Mouse (Mus musculus): ENCODE measurements around the gene Mepe. TPM values are rescaled to one million over a fixed set of nuclear protein-coding genes. Genes with fewer than 3 reads are reported as not detected.
A peak's percentile ranks its signal among the peaks of the same experiment; 100 is the strongest.

The Mepe gene
- polyA plus RNA-seq, 1 experiment from 2014 or later = not detected

DNA sequence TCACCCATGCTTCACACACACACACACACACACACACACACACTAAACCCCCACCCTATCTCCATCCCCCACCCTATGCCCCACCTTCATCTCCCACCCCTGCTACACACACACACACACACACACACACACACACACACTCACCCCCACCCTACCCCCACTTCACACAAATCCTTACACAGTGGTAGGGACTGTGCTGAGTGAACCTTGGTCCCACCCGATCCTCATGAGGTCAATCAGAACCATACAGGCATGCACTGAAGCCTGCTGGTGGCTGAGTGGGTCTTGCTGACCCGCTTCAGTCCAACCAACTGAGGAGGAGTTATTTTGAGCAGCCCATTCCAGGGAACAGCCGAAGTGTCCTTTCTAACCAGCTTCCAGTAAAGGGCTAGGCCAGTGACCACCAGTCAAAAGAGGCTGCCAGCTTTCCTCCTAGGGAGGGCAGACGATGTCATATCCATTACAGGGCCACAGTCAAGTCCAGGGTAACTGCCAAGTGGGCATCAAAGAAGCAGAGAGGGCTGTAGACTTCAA lies 3.3 kb downstream of the Mepe start:
- 0 out of 2 replicates have a peak, but pooled peaks have one; percentile 25 for ATAC-seq (replicated peaks; ENCODE audit: low FRiP score, low read depth)
- no peaks in the 10 kb centered on the region for H3K9me3 ChIP-seq (replicated peaks; ENCODE audit: low read length)
- whole genome bisulfite sequencing = 78% methylated on average over 4 of the region's 4 CpGs

DNA sequence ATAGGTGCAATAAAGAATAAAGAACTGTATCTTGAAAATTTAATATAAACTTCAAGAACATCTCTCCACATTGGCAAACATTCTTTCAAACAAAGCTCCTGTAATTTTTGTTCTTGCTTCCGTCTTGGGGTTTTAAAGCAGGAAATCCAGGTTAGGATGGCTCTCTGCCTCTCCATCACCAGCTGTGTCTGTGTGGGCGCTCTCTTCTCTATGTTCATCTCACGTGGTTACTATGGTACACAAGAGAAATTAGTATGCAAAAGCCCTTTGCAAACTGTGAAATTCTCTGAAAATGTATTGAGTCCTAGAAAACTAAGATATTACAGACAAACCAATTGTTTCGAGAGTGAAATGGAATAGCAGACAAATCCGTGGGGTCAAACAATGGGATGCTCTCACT lies 4.3 kb downstream of the Mepe start:
- DNase-seq (ENCODE audit: low spot score) = no peak
- ATAC-seq (replicated peaks; ENCODE audit: low FRiP score, low read depth) = no peak
- WGBS = 84% methylated on average over 5 of the region's 5 CpGs
- Histone ChIP-seq H3K4me2 (ENCODE audit: low read length) (no peak overlapping the region), H3K9me3 (replicated peaks; ENCODE audit: low read length) (no peaks in the 10 kb centered on the region), H3K27ac (no peak overlapping the region), H3K27me3 (ENCODE audit: insufficient read depth, low read length) (no peaks in the 10 kb centered on the region), H3K9ac (ENCODE audit: low read depth, low read length) (no peak overlapping the region), H3K4me3 (replicated peaks; ENCODE audit: low read depth, low read length) (no peak overlapping the region), H3K4me1 (replicated peaks; ENCODE audit: insufficient read depth, low read length) (no peaks in the 10 kb centered on the region), H3K36me3 (ENCODE audit: insufficient read depth, low read length) (no peaks in the 10 kb centered on the region)
- no peak for TF ChIP-seq CTCF (IDR thresholded peaks at IDR 0.05; ENCODE audit: low read depth)

More for the DNA sequence above, 3.3 kb downstream of the Mepe start:
- no peak overlapping the region for H3K9ac ChIP-seq (ENCODE audit: low read depth, low read length)
- no peak for TF ChIP-seq CTCF (IDR thresholded peaks at IDR 0.05; ENCODE audit: low read depth)
- H3K4me1 ChIP-seq (replicated peaks; ENCODE audit: insufficient read depth, low read length) = no peaks in the 10 kb centered on the region
- H3K27me3 ChIP-seq (ENCODE audit: insufficient read depth, low read length) = no peaks in the 10 kb centered on the region
- H3K27ac ChIP-seq = no peak overlapping the region
- DNase-seq (ENCODE audit: low spot score) = no peak
- no peak overlapping the region for H3K4me3 ChIP-seq (replicated peaks; ENCODE audit: low read depth, low read length)
- no peaks in the 10 kb centered on the region for H3K36me3 ChIP-seq (ENCODE audit: insufficient read depth, low read length)
- no peak overlapping the region for H3K4me2 ChIP-seq (ENCODE audit: low read length)

DNA sequence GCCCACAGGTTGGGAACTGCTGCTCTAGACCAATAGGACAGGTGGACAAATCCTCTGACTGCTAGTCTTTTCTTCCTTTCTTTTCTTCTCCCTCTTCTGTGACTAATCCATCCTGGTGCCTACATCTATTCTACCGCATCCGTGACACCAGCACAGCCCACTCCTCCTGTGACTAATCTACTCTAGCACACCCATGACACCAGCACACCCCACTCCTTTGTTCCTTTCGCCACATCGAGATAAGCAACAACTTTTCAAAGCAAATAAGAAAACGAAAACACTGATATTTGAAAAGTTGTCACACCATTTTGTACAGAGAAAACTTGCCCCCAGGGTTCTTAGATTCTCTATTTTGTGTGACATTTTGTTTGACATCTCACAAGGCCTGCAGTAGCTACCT lies 5.0 kb downstream of the Mepe start:
- Histone ChIP-seq H3K9me3 (replicated peaks; ENCODE audit: low read length) (no peaks in the 10 kb centered on the region), H3K4me2 (ENCODE audit: low read length) (no peak overlapping the region), H3K27me3 (ENCODE audit: insufficient read depth, low read length) (no peaks in the 10 kb centered on the region), H3K4me1 (replicated peaks; ENCODE audit: insufficient read depth, low read length) (no peaks in the 10 kb centered on the region), H3K36me3 (ENCODE audit: insufficient read depth, low read length) (no peaks in the 10 kb centered on the region), H3K27ac (no peak overlapping the region), H3K4me3 (replicated peaks; ENCODE audit: low read depth, low read length) (no peak overlapping the region), H3K9ac (ENCODE audit: low read depth, low read length) (no peak overlapping the region)
- WGBS = 88% methylated on average over 5 of the region's 5 CpGs
- no peak for DNase-seq (ENCODE audit: low spot score)
- ATAC-seq (replicated peaks; ENCODE audit: low FRiP score, low read depth) = no peak
- TF ChIP-seq CTCF (IDR thresholded peaks at IDR 0.05; ENCODE audit: low read depth) = no peak

DNA sequence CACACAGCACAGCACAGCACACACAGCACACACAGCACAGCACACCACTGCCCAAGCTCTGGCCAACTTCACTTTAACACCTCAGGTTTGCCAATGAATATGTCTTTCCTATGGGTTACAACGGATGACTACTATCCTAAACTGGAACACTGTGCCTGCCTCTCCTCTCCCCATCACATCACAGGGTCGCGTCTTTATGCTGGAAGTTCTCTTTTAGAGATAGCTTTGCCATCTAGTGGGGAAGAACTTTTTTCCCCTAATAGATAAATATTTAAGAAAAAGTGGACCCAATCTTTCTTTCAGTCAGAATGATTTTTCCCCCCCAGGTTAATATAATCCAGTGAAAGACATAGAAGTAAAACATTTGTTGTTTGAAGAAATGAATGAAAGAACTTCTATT lies 7.2 kb downstream of the Mepe start:
- Histone ChIP-seq H3K4me1 (replicated peaks; ENCODE audit: insufficient read depth, low read length) (no peaks in the 10 kb centered on the region), H3K4me3 (replicated peaks; ENCODE audit: low read depth, low read length) (no peak overlapping the region), H3K36me3 (ENCODE audit: insufficient read depth, low read length) (no peaks in the 10 kb centered on the region), H3K4me2 (ENCODE audit: low read length) (no peak overlapping the region), H3K27ac (no peak overlapping the region), H3K9me3 (replicated peaks; ENCODE audit: low read length) (no peaks in the 10 kb centered on the region), H3K9ac (ENCODE audit: low read depth, low read length) (no peak overlapping the region), H3K27me3 (ENCODE audit: insufficient read depth, low read length) (no peaks in the 10 kb centered on the region)
- WGBS = 51% methylated on average over 3 of the region's 3 CpGs
- ATAC-seq (replicated peaks; ENCODE audit: low FRiP score, low read depth) = no peak
- TF ChIP-seq CTCF (IDR thresholded peaks at IDR 0.05; ENCODE audit: low read depth) = peak; percentile 11; the same call in 1 of the 2 replicates
- no peak for DNase-seq (ENCODE audit: low spot score)

DNA sequence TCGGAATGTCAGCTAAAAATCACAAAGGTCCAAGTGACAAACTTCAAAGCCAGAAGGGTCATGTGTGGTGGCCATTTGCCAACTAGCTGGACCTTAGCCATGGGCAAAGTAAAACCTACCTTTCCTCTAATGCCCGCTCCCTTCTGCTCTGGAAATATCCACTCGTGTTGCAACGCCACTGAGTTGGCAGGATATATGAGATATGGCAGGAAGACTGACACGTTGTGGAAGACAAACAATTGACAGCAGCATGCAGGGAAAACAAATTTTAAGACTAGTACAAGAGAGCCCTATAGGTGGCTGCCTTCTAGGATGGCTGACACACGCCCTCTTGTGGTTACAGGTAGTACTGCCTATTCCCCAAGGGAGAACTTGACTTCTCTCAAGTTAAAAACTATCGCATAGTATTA lies 8.1 kb downstream of the Mepe start:
- no peak overlapping the region for H3K4me2 ChIP-seq (ENCODE audit: low read length)
- DNase-seq (ENCODE audit: low spot score) = peak; percentile 83

DNA sequence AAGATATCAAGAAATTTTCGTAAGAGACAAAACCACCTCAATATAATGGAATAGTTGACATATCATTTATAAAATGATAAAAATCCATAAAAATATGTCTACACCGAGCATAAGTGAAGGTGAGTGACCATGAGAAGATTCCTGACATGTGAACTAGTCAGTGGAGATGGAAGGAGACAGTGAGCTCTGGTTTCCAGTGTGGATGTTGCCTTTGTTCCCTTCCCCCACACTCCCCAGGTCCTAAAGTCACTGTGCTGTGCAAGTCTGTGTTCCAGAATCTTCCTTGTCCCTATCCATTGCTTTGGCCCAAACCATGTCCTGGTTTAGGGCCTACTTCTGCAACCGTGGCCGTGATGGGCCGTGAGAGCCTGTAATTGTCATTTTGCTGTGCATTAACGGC lies 8.5 kb downstream of the Mepe start:
- no peak overlapping the region for H3K9ac ChIP-seq (ENCODE audit: low read depth, low read length)
- ATAC-seq (replicated peaks; ENCODE audit: low FRiP score, low read depth) (no peak), DNase-seq (ENCODE audit: low spot score) (no peak)
- H3K27me3 ChIP-seq (ENCODE audit: insufficient read depth, low read length) = no peaks in the 10 kb centered on the region
- WGBS = 80% methylated on average over 6 of the region's 6 CpGs
- TF ChIP-seq CTCF (IDR thresholded peaks at IDR 0.05; ENCODE audit: low read depth) = no peak
- no peak overlapping the region for H3K4me3 ChIP-seq (replicated peaks; ENCODE audit: low read depth, low read length)
- no peak overlapping the region for H3K4me2 ChIP-seq (ENCODE audit: low read length)
- no peaks in the 10 kb centered on the region for H3K36me3 ChIP-seq (ENCODE audit: insufficient read depth, low read length)
- no peak overlapping the region for H3K27ac ChIP-seq
- H3K4me1 ChIP-seq (replicated peaks; ENCODE audit: insufficient read depth, low read length) = no peaks in the 10 kb centered on the region
- no peaks in the 10 kb centered on the region for H3K9me3 ChIP-seq (replicated peaks; ENCODE audit: low read length)

More for the DNA sequence above, 8.1 kb downstream of the Mepe start:
- TF ChIP-seq CTCF (IDR thresholded peaks at IDR 0.05; ENCODE audit: low read depth) = peak; percentile 91
- peak; percentile 59; the same call in 1 of the 2 replicates for ATAC-seq (replicated peaks; ENCODE audit: low FRiP score, low read depth)
- Histone ChIP-seq H3K4me1 (replicated peaks; ENCODE audit: insufficient read depth, low read length) (no peaks in the 10 kb centered on the region), H3K4me3 (replicated peaks; ENCODE audit: low read depth, low read length) (no peak overlapping the region), H3K9ac (ENCODE audit: low read depth, low read length) (no peak overlapping the region), H3K27ac (no peak overlapping the region), H3K9me3 (replicated peaks; ENCODE audit: low read length) (no peaks in the 10 kb centered on the region), H3K27me3 (ENCODE audit: insufficient read depth, low read length) (no peaks in the 10 kb centered on the region), H3K36me3 (ENCODE audit: insufficient read depth, low read length) (no peaks in the 10 kb centered on the region)
- 22% methylated on average over 7 of the region's 7 CpGs for WGBS

DNA sequence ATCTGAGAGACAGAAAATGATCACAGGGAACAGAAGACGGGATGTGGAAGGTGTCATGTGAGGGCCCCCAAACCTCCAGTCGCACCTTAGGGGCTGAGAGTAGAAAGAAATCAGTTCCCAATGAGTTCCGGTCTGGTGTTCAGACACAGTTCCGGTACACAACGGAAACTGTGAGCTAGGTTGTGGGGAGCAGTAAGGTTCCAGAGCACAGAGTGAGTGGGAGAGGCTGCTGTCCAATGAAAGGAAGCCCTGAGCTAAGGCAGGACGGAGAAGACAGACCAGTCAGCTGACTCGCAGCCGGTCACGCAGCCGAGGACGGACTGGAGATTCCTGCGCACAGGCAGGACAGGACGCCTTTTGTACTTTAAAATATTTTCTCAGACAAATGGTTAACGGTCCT lies 9.4 kb downstream of the Mepe start:
- ATAC-seq (replicated peaks; ENCODE audit: low FRiP score, low read depth) = no peak
- no peak for TF ChIP-seq CTCF (IDR thresholded peaks at IDR 0.05; ENCODE audit: low read depth)
- Histone ChIP-seq H3K9me3 (replicated peaks; ENCODE audit: low read length) (no peaks in the 10 kb centered on the region), H3K4me2 (ENCODE audit: low read length) (no peak overlapping the region), H3K27me3 (ENCODE audit: insufficient read depth, low read length) (no peaks in the 10 kb centered on the region), H3K4me3 (replicated peaks; ENCODE audit: low read depth, low read length) (no peak overlapping the region), H3K4me1 (replicated peaks; ENCODE audit: insufficient read depth, low read length) (no peaks in the 10 kb centered on the region), H3K27ac (no peak overlapping the region), H3K36me3 (ENCODE audit: insufficient read depth, low read length) (no peaks in the 10 kb centered on the region), H3K9ac (ENCODE audit: low read depth, low read length) (no peak overlapping the region)
- 79% methylated on average over 14 of the region's 14 CpGs for WGBS
- DNase-seq (ENCODE audit: low spot score) = no peak

Measured in kidney, postnatal 0 days (tissue).